Mouse (Mus musculus): ENCODE measurements at regions not wholly inside any gene's neighbourhood (a gene's known extent, or its start where the extent isn't known, plus 50 kb on each side); places are given as distances from the start of the nearest gene placed in this dataset.

DNA sequence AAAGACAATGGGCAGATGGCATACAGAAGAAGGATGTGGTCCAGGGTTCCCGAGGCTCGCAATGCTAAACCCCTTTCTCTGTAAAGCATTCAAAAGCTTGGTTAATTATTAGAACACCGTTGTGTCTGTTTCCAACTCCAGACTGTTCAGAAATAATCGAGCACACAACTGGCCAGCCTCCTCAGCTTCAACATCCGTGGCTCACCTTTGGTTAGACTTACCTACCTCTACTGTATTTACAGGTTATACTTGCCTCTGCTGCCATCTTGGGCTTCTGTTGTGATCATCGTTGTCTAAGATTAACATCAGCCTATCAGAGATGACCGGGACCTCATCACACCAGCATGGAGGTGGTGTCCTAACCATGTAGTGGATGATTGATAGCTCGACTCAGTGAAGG lies 209.3 kb downstream of the Gadd45g start:
- no peak for DNase-seq

- DNase-seq = no peak
Observed at GRCm38 (mm10) chr13:52057456-52057855, 211.0 kb downstream of the Gadd45g start.

DNA sequence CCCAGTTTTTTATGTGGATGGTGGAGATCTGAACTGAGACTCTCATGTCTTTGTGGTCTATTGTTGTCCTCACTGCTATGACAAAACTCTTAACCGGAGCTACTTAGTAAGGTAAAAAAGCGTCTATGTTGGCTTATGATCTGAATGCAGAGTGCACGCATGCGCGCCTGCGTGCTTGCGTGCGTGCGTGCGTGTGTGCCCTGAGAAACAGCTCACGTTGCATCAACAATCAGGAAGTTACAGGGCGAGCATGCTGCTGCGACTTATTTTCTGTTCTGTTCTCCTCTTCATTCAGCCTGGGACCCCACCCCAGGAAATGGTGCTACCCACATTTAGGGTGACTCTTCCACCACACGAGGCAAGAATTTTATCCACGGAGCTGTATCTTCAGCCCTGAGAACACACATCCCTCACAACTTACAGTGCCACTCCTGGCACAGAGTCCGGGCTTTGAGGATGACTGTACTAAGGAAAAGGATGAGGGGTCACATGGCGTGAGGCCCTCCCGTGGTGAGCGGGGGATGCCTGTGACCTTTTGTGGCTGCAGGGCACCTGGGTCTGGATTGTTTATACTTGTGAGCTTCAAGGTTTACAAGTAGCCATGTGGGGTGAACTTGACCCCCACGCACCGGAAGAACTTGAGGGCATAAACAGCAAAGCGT lies 213.4 kb downstream of the Gadd45g start:
- DNase-seq = no peak

GRCm38 (mm10) chr13:52060418-52060870 lies 214.0 kb downstream of the Gadd45g start:
- no peak for DNase-seq

- DNase-seq = no peak
Observed at GRCm38 (mm10) chr13:52061454-52061853, 215.0 kb downstream of the Gadd45g start.

GRCm38 (mm10) chr13:52061881-52062280 lies 215.4 kb downstream of the Gadd45g start:
- DNase-seq = no peak

- no peak for DNase-seq
Observed at GRCm38 (mm10) chr13:52062576-52062975, 216.1 kb downstream of the Gadd45g start.

GRCm38 (mm10) chr13:52065274-52065673 lies 218.8 kb downstream of the Gadd45g start:
- no peak for DNase-seq

- no peak for DNase-seq
Observed at GRCm38 (mm10) chr13:52065720-52066119, 219.2 kb downstream of the Gadd45g start.

GRCm38 (mm10) chr13:52067048-52067447 lies 220.6 kb downstream of the Gadd45g start:
- DNase-seq = no peak

- no peak for DNase-seq
Observed at GRCm38 (mm10) chr13:52068886-52069439, 222.5 kb downstream of the Gadd45g start.

DNA sequence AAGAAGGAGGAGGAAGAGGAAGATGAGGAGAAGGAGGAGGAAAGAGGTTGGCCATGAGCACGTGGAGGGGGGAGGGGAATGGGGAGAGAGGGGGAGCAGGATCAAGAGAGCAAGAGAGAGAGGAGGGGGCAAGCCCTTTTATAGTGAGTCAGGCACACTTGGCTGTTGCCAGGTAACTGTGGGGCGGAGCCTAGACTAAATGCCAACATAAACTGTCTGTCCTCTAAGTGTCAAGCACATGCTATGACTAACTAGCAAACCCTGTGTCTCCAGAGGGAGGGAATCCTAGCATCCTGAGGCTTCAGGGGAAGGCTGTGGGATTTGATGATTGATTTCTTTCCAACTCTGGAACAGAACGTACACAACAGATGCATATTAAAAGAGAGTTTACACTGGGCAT lies 223.2 kb downstream of the Gadd45g start:
- DNase-seq = no peak

- no peak for DNase-seq
Observed at GRCm38 (mm10) chr13:52070731-52071663, 224.5 kb downstream of the Gadd45g start.

GRCm38 (mm10) chr13:52077616-52078015 lies 231.1 kb downstream of the Gadd45g start:
- no peak for DNase-seq

DNA sequence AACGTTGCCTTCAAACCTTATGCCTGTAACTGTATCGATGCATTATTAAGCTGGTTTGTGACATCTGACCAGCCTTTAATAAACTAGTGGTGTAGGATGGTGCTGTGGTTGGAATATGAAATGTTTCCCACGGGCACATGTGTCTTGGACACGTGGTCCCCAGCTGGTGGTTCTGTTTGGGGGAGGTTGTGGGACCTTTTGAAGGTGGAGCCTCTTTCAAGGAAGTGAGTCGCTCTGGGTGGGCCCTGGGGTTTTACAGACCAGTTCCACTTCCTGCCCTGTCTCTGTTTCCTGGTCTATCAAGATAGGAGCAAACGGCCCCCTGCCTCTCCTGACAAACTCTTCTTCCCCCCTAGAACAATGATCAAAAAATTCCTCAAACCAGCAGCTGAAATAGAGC lies 232.1 kb downstream of the Gadd45g start:
- no peak for DNase-seq

DNA sequence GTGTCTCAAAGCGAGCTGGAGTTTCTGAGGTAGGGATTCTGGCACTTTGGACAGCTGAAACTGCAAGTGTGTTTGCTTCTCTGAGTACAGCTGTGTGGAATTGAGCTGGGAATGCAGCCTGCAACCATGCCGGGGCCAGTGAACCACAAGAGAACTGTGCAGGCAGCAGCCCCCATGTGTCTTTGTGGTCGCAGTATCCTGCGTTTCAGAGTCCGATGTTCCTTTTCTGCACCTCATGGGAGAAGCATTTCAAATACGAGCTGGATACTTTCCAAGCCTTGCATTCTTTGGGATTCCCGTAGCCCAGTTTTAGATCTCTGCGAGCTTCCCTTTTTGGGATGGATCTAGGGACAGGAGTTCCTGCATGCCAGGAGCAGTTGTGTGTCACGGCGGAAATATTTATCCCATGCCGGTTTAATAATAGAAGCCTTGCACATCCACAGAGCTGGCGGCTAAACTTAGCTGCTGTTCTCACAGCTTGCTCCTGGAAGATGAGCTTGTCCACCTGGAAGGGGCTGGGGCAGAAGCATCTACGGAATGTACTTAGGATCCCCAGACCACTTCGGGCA lies 233.3 kb downstream of the Gadd45g start:
- DNase-seq = peak; percentile 32

- DNase-seq = no peak
Observed at GRCm38 (mm10) chr13:52083601-52084455, 237.3 kb downstream of the Gadd45g start.

DNA sequence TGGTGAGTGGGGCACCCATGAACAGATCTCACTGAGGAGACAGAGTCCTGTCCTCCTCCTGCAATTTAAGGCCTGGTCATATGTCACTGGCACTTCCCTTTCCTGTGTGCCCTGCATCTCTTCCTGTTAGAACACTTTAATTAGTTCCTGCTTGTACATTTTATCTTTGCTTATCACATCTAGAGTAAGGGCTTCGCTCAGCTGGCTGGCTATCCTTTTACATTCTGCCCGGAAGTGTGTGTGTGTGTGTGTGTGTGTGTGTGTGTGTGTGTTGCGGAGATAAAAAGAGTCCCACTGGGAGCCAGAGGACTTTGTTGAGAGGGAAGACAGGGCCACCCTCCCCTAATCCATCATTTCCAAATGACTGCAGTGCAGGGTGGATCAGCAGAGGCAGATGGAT lies 238.6 kb downstream of the Gadd45g start:
- no peak for DNase-seq

GRCm38 (mm10) chr13:52088319-52088718 lies 241.8 kb downstream of the Gadd45g start:
- DNase-seq = no peak

- DNase-seq = no peak
Observed at GRCm38 (mm10) chr13:52090365-52090764, 243.9 kb downstream of the Gadd45g start.

DNA sequence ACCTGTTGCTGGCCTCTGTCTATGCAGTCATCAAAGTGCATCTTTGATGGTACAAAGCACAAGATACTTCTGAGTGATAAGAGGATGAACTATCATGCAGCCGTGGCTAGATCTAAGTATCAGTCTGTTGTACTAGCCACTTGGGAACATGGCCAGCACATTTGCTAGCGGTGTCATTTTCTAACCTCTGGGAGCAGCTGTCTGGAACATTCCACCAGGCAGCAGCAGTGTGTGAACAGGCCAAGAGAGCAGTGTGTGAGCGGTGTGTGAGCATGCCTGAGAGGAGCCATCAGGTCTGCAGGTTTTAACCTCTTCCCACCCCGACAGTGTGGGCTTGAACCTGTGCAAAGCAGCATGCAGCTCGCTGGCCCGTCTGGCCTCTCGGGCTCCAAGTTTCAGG lies 248.3 kb downstream of the Gadd45g start:
- DNase-seq = peak; percentile 47

DNA sequence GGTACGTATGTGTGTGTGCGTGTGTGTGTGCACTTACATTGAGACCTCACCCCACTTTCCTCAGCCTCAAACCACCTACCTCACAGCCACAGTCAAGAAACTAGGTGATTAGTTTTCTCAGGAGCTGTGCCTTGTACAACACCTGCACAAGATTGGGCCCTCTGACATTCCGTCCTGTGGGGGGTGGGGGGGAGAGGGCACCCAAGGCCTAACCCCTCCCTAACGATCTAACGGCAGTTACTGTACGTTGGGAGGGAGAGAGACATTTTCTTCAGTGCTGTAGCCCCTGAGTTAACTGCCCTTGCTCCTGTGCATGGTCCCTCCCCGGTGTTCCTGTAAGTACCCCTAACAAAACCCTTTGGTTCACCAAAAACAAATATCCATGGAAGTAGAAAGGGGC lies 250.0 kb downstream of the Gadd45g start:
- DNase-seq = no peak
